Mouse (Mus musculus): ENCODE measurements around the gene Pgls. TPM values are rescaled to one million over a fixed set of nuclear protein-coding genes. Genes with fewer than 3 reads are reported as not detected.

Pgls gene
- polyA plus RNA-seq, 1 experiment: 140 TPM

DNA sequence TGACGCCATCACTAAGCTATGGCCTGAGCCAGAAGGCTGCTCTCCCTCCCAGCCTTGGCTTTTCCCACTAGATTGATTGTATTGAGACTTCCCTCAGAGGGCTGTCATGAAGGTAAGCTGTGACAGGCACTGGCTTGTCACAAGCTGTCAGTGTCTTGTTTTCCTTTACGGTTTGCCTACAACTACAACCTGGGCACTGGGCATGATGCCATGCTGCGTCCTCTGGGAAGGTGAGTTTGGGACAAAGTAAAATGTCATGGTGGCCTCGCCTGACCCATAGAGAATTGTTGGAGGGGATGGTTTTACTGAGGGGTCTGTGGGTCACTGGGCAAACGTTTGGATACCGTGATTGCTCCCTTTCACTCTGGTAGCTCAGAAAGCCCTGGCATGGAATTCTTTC is 46.3 kb downstream of the Pgls start:
- no peak for TF ChIP-seq POLR2A (IDR thresholded peaks at IDR 0.05; ENCODE audit: borderline replicate concordance, extremely low read depth, low read depth, low read length)
- no peak for TF ChIP-seq CTCF (IDR thresholded peaks at IDR 0.05; ENCODE audit: insufficient read depth, low read length)
- H3K4me1 ChIP-seq (ENCODE audit: control insufficient read depth, insufficient read depth, low read length): no peaks in the 10 kb centered on the region
- no peak overlapping the region for H3K4me3 ChIP-seq (replicated peaks; ENCODE audit: extremely low read depth, low read depth, low read length)
- WGBS: 64% methylated on average over 6 of the region's 6 CpGs
- no peak for DNase-seq

DNA sequence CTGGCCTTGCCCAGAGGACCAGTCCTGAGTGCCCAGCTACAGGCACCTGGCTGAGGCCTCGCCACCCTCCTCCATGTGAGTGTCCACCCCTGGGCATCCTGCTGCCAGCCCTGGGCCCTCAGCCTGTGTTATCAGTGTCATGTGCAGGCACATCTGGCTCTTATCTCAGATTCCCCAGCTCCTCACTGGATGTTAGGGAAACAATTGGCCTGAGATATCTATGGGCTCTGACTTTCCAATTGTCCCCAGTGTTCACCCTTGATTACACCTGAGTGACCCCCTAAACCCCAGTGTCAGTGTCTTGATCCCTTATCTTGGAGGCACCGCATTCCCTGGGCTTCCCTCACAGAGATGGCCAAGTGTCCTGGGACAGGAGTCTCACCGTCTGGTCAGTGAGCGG is 47.3 kb downstream of the Pgls start:
- Histone ChIP-seq H3K4me1 (ENCODE audit: control insufficient read depth, insufficient read depth, low read length) (no peaks in the 10 kb centered on the region), H3K4me3 (replicated peaks; ENCODE audit: extremely low read depth, low read depth, low read length) (no peak overlapping the region)
- DNase-seq: no peak
- no peak for TF ChIP-seq CTCF (IDR thresholded peaks at IDR 0.05; ENCODE audit: insufficient read depth, low read length)
- no peak for TF ChIP-seq POLR2A (IDR thresholded peaks at IDR 0.05; ENCODE audit: borderline replicate concordance, extremely low read depth, low read depth, low read length)
- WGBS: 89% methylated on average over 4 of the region's 4 CpGs

DNA sequence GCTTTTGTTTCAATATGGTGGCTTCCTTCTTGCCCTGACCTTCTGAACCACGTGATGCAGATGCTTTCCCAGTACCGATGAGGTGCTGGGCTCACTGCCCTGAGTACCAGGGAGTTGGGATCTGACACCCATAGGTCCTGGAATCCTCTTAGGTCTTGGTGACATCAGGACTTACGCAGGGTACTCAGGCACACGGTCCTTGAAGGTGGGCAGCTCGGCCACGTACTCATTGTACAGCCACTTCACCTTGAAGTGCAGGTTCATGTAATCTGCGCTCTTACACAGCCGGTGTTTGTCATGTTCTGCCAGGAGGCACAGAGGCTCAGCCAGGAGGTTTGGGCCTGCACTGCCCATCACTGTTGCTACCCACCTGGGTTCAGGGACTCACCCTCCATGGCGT is 53.5 kb downstream of the Pgls start:
- WGBS: 59% methylated on average over 9 of the region's 9 CpGs

More for the DNA sequence above, 53.5 kb downstream of the Pgls start:
- TF ChIP-seq POLR2A (IDR thresholded peaks at IDR 0.05; ENCODE audit: borderline replicate concordance, extremely low read depth, low read depth, low read length) (no peak), CTCF (IDR thresholded peaks at IDR 0.05; ENCODE audit: insufficient read depth, low read length) (no peak)
- no peak for DNase-seq
- Histone ChIP-seq H3K4me3 (replicated peaks; ENCODE audit: extremely low read depth, low read depth, low read length) (no peak overlapping the region), H3K4me1 (ENCODE audit: control insufficient read depth, insufficient read depth, low read length) (no peaks in the 10 kb centered on the region)

Other genes starting within 250 kb of the Pgls start
- gene Use1, start 225.3 kb upstream of the Pgls start, polyA plus RNA-seq (2012; rRNA removed): 111 and 121 TPM in 2 replicates
- 16.9 and 21.1 TPM in 2 replicates for gene Ocel1, start 220.9 kb upstream of the Pgls start, polyA plus RNA-seq (2012; rRNA removed)
- 133 and 205 TPM in 2 replicates for gene Nr2f6, start 210.2 kb upstream of the Pgls start, polyA plus RNA-seq (2012; rRNA removed)
- gene Ushbp1, start 196.4 kb upstream of the Pgls start, polyA plus RNA-seq (2012; rRNA removed): 155 and 170 TPM in 2 replicates
- 120 and 145 TPM in 2 replicates for gene Babam1, start 195.3 kb upstream of the Pgls start, polyA plus RNA-seq (2012; rRNA removed)
- 1.4 and 2.2 TPM in 2 replicates for gene Ankle1, start 186.2 kb upstream of the Pgls start, polyA plus RNA-seq (2012; rRNA removed)
- gene Abhd8, start 128.5 kb upstream of the Pgls start, polyA plus RNA-seq (2012; rRNA removed): 38.1 and 43.3 TPM in 2 replicates
- gene Mrpl34, start 127.2 kb upstream of the Pgls start, polyA plus RNA-seq (2012; rRNA removed): 59.4 and 72.5 TPM in 2 replicates
- 84.4 and 85.9 TPM in 2 replicates for gene Dda1, start 123.0 kb upstream of the Pgls start, polyA plus RNA-seq (2012; rRNA removed)
- 25.5 and 30.6 TPM in 2 replicates for gene Ano8, start 106.2 kb upstream of the Pgls start, polyA plus RNA-seq (2012; rRNA removed)
- gene Gtpbp3, start 104.1 kb upstream of the Pgls start, polyA plus RNA-seq (2012; rRNA removed): 26.0 and 30.4 TPM in 2 replicates
- 1,109 and 1,564 TPM in 2 replicates for gene Plvap, start 80.4 kb upstream of the Pgls start, polyA plus RNA-seq (2012; rRNA removed)
- gene Ccdc194, start 66.5 kb upstream of the Pgls start, polyA plus RNA-seq (2012; rRNA removed): 0.42 and 0.49 TPM in 2 replicates
- 437 and 505 TPM in 2 replicates for gene Bst2, start 54.7 kb upstream of the Pgls start, polyA plus RNA-seq (2012; rRNA removed)
- 131 and 132 TPM in 2 replicates for gene Mvb12a, start 49.3 kb upstream of the Pgls start, polyA plus RNA-seq (2012; rRNA removed)
- gene Tmem221, start 33.3 kb upstream of the Pgls start, polyA plus RNA-seq (2012; rRNA removed): 18.5 and 25.2 TPM in 2 replicates
- 0.09 TPM in 1 of 2 replicates, not detected in the other for gene Nxnl1, start 25.6 kb upstream of the Pgls start, polyA plus RNA-seq (2012; rRNA removed)
- 73.5 and 101 TPM in 2 replicates for gene Slc27a1, start 23.3 kb upstream of the Pgls start, polyA plus RNA-seq (2012; rRNA removed)
- 4.8 and 5.4 TPM in 2 replicates for gene Fam129c, start 5.5 kb downstream of the Pgls start, polyA plus RNA-seq (2012; rRNA removed)
- 172 and 200 TPM in 2 replicates for gene Colgalt1, start 18.8 kb downstream of the Pgls start, polyA plus RNA-seq (2012; rRNA removed)
- gene Unc13a, start 79.6 kb downstream of the Pgls start, polyA plus RNA-seq (2012; rRNA removed): 0.25 and 0.32 TPM in 2 replicates
- gene Jak3, start 84.1 kb downstream of the Pgls start, polyA plus RNA-seq (2012; rRNA removed): 56.6 and 72.7 TPM in 2 replicates
- gene Insl3, start 97.0 kb downstream of the Pgls start, polyA plus RNA-seq (2012; rRNA removed): 58.5 and 60.7 TPM in 2 replicates
- 25.0 and 31.3 TPM in 2 replicates for gene B3gnt3, start 109.6 kb downstream of the Pgls start, polyA plus RNA-seq (2012; rRNA removed)
- 20.0 and 23.3 TPM in 2 replicates for gene Fcho1, start 133.5 kb downstream of the Pgls start, polyA plus RNA-seq (2012; rRNA removed)

All from lung, adult 2 months (tissue).